Mouse (Mus musculus) kidney, adult 2 months (tissue): ENCODE data around the gene Usp30. TPM values are rescaled to one million over a fixed set of nuclear protein-coding genes. Genes with fewer than 3 reads are reported as not detected.

ENCODE experiments used
- DNase-seq: peaks from one replicate; pipeline ENCODE4 v3.0.0; 2021
- H3K27ac ChIP-seq: fragments of 200-500 bp; 2 replicates; pipeline ENCODE4 v1.5.1; 2012; ENCODE audit warnings: low read depth, low read length, control low read depth, inconsistent platforms; ENCODE audit not compliant: insufficient read depth
- H3K27me3 ChIP-seq: fragments of 200-500 bp; replicated peaks from 2 replicates; pipeline ENCODE4 v1.6.1; 2012; ENCODE audit warnings: mild to moderate bottlenecking, moderate library complexity, low read length, inconsistent platforms; ENCODE audit not compliant: control insufficient read depth, insufficient read depth
- H3K36me3 ChIP-seq: fragments of 200-500 bp; 2 replicates; pipeline ENCODE4 v1.6.1; 2012; ENCODE audit warnings: mild to moderate bottlenecking, moderate library complexity, low read length, inconsistent platforms; ENCODE audit not compliant: control insufficient read depth, insufficient read depth
- H3K4me1 ChIP-seq: fragments of 200-500 bp; 2 replicates; pipeline ENCODE4 v1.6.1; 2011; ENCODE audit warnings: low read length; ENCODE audit not compliant: control insufficient read depth, insufficient read depth
- H3K4me3 ChIP-seq: fragments of 200-500 bp; 2 replicates; pipeline ENCODE4 v1.5.1; 2011; ENCODE audit warnings: mild to moderate bottlenecking, low read depth, low read length, control low read depth; ENCODE audit not compliant: insufficient read depth
- CTCF ChIP-seq: fragments of 200-500 bp; conservative IDR thresholded peaks from 2 replicates; pipeline ENCODE4 v1.5.1; 2011; ENCODE audit warnings: low read depth, mild to moderate bottlenecking, control low read depth, low read length, moderate library complexity, mixed read lengths; ENCODE audit not compliant: insufficient read depth, insufficient read length
- POLR2A ChIP-seq: fragments of 200-500 bp; IDR thresholded peaks from one replicate; pipeline ENCODE4 v1.6.1; 2011; ENCODE audit warnings: low read depth, low read length, control low read depth
- WGBS: fragments of 180-500 bp; shearing (Covaris S2); methylation state at CpG from one replicate; pipeline ENCODE4 v1.1.7; 2018; 5-methylcytosine and 5-hydroxymethylcytosine counted together
- polyA plus RNA-seq: library from polyadenylated mRNA; depleted of rRNA; stranded (reverse); fragments of >200 nt; gene quantifications from 2 replicates; pipeline ENCODE4 v1.2.3, GENCODE M21; 2012

Usp30 gene
- polyA plus RNA-seq, 1 experiment: 24.6 TPM

GRCm38 (mm10) chr5:114034393-114034792, 30.9 kb upstream of the Usp30 start:
- peak overlapping the region; percentile 61; the same call in 1 of the 2 replicates for H3K27ac ChIP-seq
- peak; percentile 66 for DNase-seq
- 67% methylated on average over 7 of the region's 7 CpGs for WGBS
- H3K36me3 ChIP-seq: no peaks in the 10 kb centered on the region
- H3K4me3 ChIP-seq: no peak overlapping the region
- TF ChIP-seq POLR2A: no peak
- TF ChIP-seq CTCF: no peak
- H3K4me1 ChIP-seq: peaks cover 18% of the 10 kb centered on the region
- no peaks in the 10 kb centered on the region for H3K27me3 ChIP-seq

- TF ChIP-seq CTCF: no peak
- TF ChIP-seq POLR2A: no peak
- Histone ChIP-seq H3K27ac (peak overlapping the region; percentile 61), H3K4me3 (no peak overlapping the region), H3K4me1 (peaks cover 18% of the 10 kb centered on the region), H3K36me3 (no peaks in the 10 kb centered on the region), H3K27me3 (no peaks in the 10 kb centered on the region)
- WGBS: 31% methylated on average over 10 of the region's 10 CpGs
- peak; percentile 82 for DNase-seq
These were observed 30.1 kb upstream of the Usp30 start for GRCm38 (mm10) chr5:114035111-114035510.

- peak; percentile 43 for DNase-seq
- TF ChIP-seq POLR2A (no peak), CTCF (no peak)
- H3K4me1 ChIP-seq: peaks cover 14% of the 10 kb centered on the region; the same call in 1 of the 2 replicates
- H3K36me3 ChIP-seq: no peaks in the 10 kb centered on the region
- no peak overlapping the region for H3K4me3 ChIP-seq
- WGBS: 28% methylated on average over 8 of the region's 8 CpGs
- H3K27ac ChIP-seq: no peak overlapping the region
- H3K27me3 ChIP-seq: no peaks in the 10 kb centered on the region
These were observed 24.8 kb upstream of the Usp30 start for GRCm38 (mm10) chr5:114040508-114040907.

GRCm38 (mm10) chr5:114040911-114041310, 24.4 kb upstream of the Usp30 start:
- no peak for DNase-seq
- no peaks in the 10 kb centered on the region for H3K27me3 ChIP-seq
- no peak overlapping the region for H3K4me3 ChIP-seq
- no peaks in the 10 kb centered on the region for H3K36me3 ChIP-seq
- H3K27ac ChIP-seq: no peak overlapping the region
- H3K4me1 ChIP-seq: peaks cover 14% of the 10 kb centered on the region; the same call in 1 of the 2 replicates
- WGBS: 74% methylated on average over 1 of the region's 1 CpGs
- no peak for TF ChIP-seq CTCF
- TF ChIP-seq POLR2A: no peak

GRCm38 (mm10) chr5:114041327-114041930, 23.8 kb upstream of the Usp30 start:
- DNase-seq: peak; percentile 57
- 27% methylated on average over 15 of the region's 15 CpGs for WGBS

GRCm38 (mm10) chr5:114043800-114044199, 21.5 kb upstream of the Usp30 start:
- DNase-seq: no peak
- H3K27ac ChIP-seq: no peak overlapping the region
- peaks cover 10% of the 10 kb centered on the region; the same call in 1 of the 2 replicates for H3K4me1 ChIP-seq
- H3K27me3 ChIP-seq: no peaks in the 10 kb centered on the region
- no peak overlapping the region for H3K4me3 ChIP-seq
- TF ChIP-seq POLR2A: no peak
- no peak for TF ChIP-seq CTCF
- no peaks in the 10 kb centered on the region for H3K36me3 ChIP-seq
- WGBS: 82% methylated on average over 4 of the region's 4 CpGs

More at GRCm38 (mm10) chr5:114041327-114041930, 23.8 kb upstream of the Usp30 start:
- Histone ChIP-seq H3K27me3 (no peaks in the 10 kb centered on the region), H3K4me1 (peaks cover 14% of the 10 kb centered on the region; the same call in 1 of the 2 replicates), H3K4me3 (no peak overlapping the region), H3K27ac (no peak overlapping the region), H3K36me3 (no peaks in the 10 kb centered on the region)
- no peak for TF ChIP-seq POLR2A
- TF ChIP-seq CTCF: no peak

- WGBS: 63% methylated on average over 1 of the region's 1 CpGs
- TF ChIP-seq CTCF: no peak
- TF ChIP-seq POLR2A: no peak
- H3K36me3 ChIP-seq: no peaks in the 10 kb centered on the region
- no peaks in the 10 kb centered on the region for H3K27me3 ChIP-seq
- peaks cover 10% of the 10 kb centered on the region; the same call in 1 of the 2 replicates for H3K4me1 ChIP-seq
- H3K4me3 ChIP-seq: no peak overlapping the region
- H3K27ac ChIP-seq: no peak overlapping the region
- peak; percentile 44 for DNase-seq
These were observed 20.1 kb upstream of the Usp30 start for GRCm38 (mm10) chr5:114045134-114045533.

- no peak overlapping the region for H3K4me3 ChIP-seq
- H3K4me1 ChIP-seq: peaks cover 6% of the 10 kb centered on the region; the same call in 1 of the 2 replicates
- WGBS: 73% methylated on average over 3 of the region's 3 CpGs
- H3K36me3 ChIP-seq: no peaks in the 10 kb centered on the region
- H3K27me3 ChIP-seq: no peaks in the 10 kb centered on the region
- TF ChIP-seq POLR2A: no peak
- no peak for TF ChIP-seq CTCF
- DNase-seq: no peak
- no peak overlapping the region for H3K27ac ChIP-seq
These were observed 19.1 kb upstream of the Usp30 start for GRCm38 (mm10) chr5:114046151-114046550.
